Mouse (Mus musculus) liver, postnatal 0 days (tissue): Measurements from ENCODE around the gene Tmem104.

Source experiments
- CTCF ChIP-seq: sonication (generic); IDR thresholded peaks from 2 replicates; pipeline ENCODE4 v1.5.1; 2016; ENCODE audit warnings: antibody characterized with exemption, low read depth
- EP300 ChIP-seq: IDR thresholded peaks from 2 replicates; pipeline ENCODE4 v1.6.1; 2016; ENCODE audit warnings: antibody characterized with exemption, low read depth, mild to moderate bottlenecking

DNA sequence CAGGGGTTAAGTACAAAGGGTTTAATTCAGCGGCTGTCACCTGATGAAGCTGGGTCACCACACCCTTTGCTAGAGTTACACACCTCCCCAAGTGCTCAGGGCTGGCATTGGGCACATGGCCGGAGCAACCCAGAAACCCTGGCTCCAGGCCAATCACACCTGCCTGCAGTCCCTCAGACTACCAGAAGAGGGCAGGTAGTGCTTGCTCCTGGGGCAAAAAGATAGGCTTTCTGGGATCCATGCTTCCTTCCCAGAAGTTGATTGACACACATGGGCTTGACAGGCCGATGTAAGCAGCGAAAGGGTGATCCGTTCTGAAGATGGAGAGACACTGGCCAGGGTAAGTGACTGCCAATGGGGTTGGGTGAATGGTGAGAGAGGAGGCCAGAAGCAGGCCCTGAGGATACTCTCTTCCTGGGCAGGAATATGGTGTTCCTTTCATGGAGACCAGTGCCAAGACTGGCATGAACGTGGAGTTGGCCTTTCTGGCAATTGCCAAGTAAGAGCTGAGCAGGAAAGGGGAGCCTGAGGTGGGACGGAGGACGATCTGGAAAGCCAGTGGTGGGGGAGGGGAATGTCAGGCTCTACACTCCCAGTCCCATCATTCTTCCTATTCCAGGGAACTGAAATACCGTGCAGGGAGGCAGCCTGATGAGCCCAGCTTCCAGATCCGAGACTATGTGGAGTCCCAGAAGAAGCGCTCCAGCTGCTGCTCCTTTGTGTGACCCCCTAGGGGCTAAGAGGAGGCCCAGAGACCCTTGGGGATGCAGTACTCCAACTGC, 27.1 kb upstream of the Tmem104 start:
- TF ChIP-seq CTCF (peak; percentile 93), EP300 (no peak)
